Mouse (Mus musculus): ENCODE measurements at regions not wholly inside any gene's neighbourhood (a gene's known extent, or its start where the extent isn't known, plus 50 kb on each side); places are given as distances from the start of the nearest gene placed in this dataset.

- TF ChIP-seq CTCF (IDR thresholded peaks at IDR 0.05; ENCODE audit: borderline replicate concordance, control insufficient read depth, extremely low read depth, insufficient read depth, low read length, poor library complexity) (no peak), POLR2A (IDR thresholded peaks at IDR 0.05; ENCODE audit: control insufficient read depth, extremely low read depth, insufficient read depth, low read length, poor library complexity) (no peak)
Observed at GRCm38 (mm10) chr9:41575826-41576225, 414.3 kb upstream of the Ubash3b start.
